Mouse (Mus musculus) lung, embryonic 14.5 days (tissue): ENCODE data around the gene Mucl3. TPM values are rescaled to one million over a fixed set of nuclear protein-coding genes. Genes with fewer than 3 reads are reported as not detected.

Source experiments
- ATAC-seq: fragments of 200-750 bp; cut with Nextera tagmentation; 2 replicates; pipeline ENCODE4 v1.8.0; 2017; ENCODE audit warnings: mild to moderate bottlenecking, moderate TSS enrichment, moderate library complexity; ENCODE audit not compliant: insufficient read depth
- DNase-seq: peaks from one replicate; pipeline ENCODE4 v3.0.0-alpha.2; 2015
- H3K27ac ChIP-seq: fragments of 300-500 bp; sonication (generic); 2 replicates; pipeline ENCODE4 v1.5.1; 2014; ENCODE audit warnings: low read depth, mild to moderate bottlenecking, moderate library complexity
- H3K27me3 ChIP-seq: fragments of 300-500 bp; sonication (generic); 2 replicates; pipeline ENCODE4 v1.6.1; 2014; ENCODE audit warnings: low read length, control low read depth; ENCODE audit not compliant: insufficient read depth
- H3K36me3 ChIP-seq: fragments of 300-500 bp; sonication (generic); 2 replicates; pipeline ENCODE4 v1.6.1; 2014; ENCODE audit warnings: control low read depth; ENCODE audit not compliant: insufficient read depth
- H3K4me1 ChIP-seq: fragments of 300-500 bp; sonication (generic); 2 replicates; pipeline ENCODE4 v1.6.1; 2014; ENCODE audit warnings: antibody characterized with exemption, control low read depth; ENCODE audit not compliant: insufficient read depth
- H3K4me2 ChIP-seq: fragments of 300-500 bp; sonication (generic); 2 replicates; pipeline ENCODE4 v1.6.1; 2014; ENCODE audit warnings: mild to moderate bottlenecking
- H3K4me3 ChIP-seq: fragments of 300-500 bp; sonication (generic); 2 replicates; pipeline ENCODE4 v1.5.1; 2014; ENCODE audit warnings: low read depth, low read length
- H3K9ac ChIP-seq: fragments of 300-500 bp; sonication (generic); 2 replicates; pipeline ENCODE4 v1.6.1; 2014
- H3K9me3 ChIP-seq: fragments of 300-500 bp; sonication (generic); 2 replicates; pipeline ENCODE4 v1.6.1; 2016; ENCODE audit warnings: low read depth, low read length, control low read depth
- CTCF ChIP-seq: IDR thresholded peaks from 2 replicates; pipeline ENCODE4 v1.5.1; 2016; ENCODE audit warnings: antibody characterized with exemption, low read depth
- WGBS: fragments of 180-500 bp; shearing (Covaris S2); extraction: QIAGEN DNeasy Blood & Tissue Kit; methylation state at CpG from one replicate; pipeline ENCODE4 v1.1.7; 2014; 5-methylcytosine and 5-hydroxymethylcytosine counted together
- polyA plus RNA-seq: library from polyadenylated mRNA; unstranded; fragments of >200 nt; fragmentation: Nextera tagmentation; extraction: Ambion mirVana; gene quantifications from 2 replicates; pipeline ENCODE4 v1.2.1, GENCODE M21; 2014

The Mucl3 gene
- polyA plus RNA-seq, 1 experiment from 2014 or later = 1.0 TPM

- Histone ChIP-seq H3K9ac (no peak overlapping the region), H3K4me3 (no peak overlapping the region), H3K4me2 (no peak overlapping the region), H3K27me3 (no peaks in the 10 kb centered on the region), H3K36me3 (no peaks in the 10 kb centered on the region), H3K4me1 (no peaks in the 10 kb centered on the region), H3K27ac (no peak overlapping the region), H3K9me3 (no peaks in the 10 kb centered on the region)
- ATAC-seq (no peak), DNase-seq (no peak)
- TF ChIP-seq CTCF = peak; percentile 27
- WGBS = 77% methylated on average over 1 of the region's 1 CpGs
These were observed 56.2 kb downstream of the Mucl3 start for GRCm38 (mm10) chr17:35587291-35587690.

Other genes starting within 250 kb of the Mucl3 start
- gene H2-Q6, start 218.8 kb downstream of the Mucl3 start, polyA plus RNA-seq = 0.54 and 0.61 TPM in 2 replicates
- gene H2-Q7, start 204.5 kb downstream of the Mucl3 start, polyA plus RNA-seq = 6.9 and 7.3 TPM in 2 replicates
- gene H2-Q10, start 173.6 kb downstream of the Mucl3 start, polyA plus RNA-seq = 0.08 and 0.28 TPM in 2 replicates
- gene Pou5f1, start 137.7 kb downstream of the Mucl3 start, polyA plus RNA-seq = 0.18 TPM in 1 of 2 replicates, not detected in the other
- gene Tcf19, start 126.9 kb downstream of the Mucl3 start, polyA plus RNA-seq = 83.9 and 89.3 TPM in 2 replicates
- 15.2 and 20.3 TPM in 2 replicates for gene Cchcr1, start 126.6 kb downstream of the Mucl3 start, polyA plus RNA-seq
- gene Psors1c2, start 110.5 kb downstream of the Mucl3 start, polyA plus RNA-seq = 0.82 and 0.84 TPM in 2 replicates
- gene Cdsn, start 91.6 kb downstream of the Mucl3 start, polyA plus RNA-seq = 0.07 TPM in 1 of 2 replicates, not detected in the other
- not detected in 2 replicates for gene 2300002M23Rik, start 76.2 kb downstream of the Mucl3 start, polyA plus RNA-seq
- 61.3 and 64.3 TPM in 2 replicates for gene Sfta2, start 42.1 kb downstream of the Mucl3 start, polyA plus RNA-seq
- gene Gm9573, start 17.1 kb downstream of the Mucl3 start, polyA plus RNA-seq = not detected in 2 replicates
- 22.4 and 24.1 TPM in 2 replicates for gene Vars2, start 23.9 kb upstream of the Mucl3 start, polyA plus RNA-seq
- 47.4 and 49.3 TPM in 2 replicates for gene Gtf2h4, start 30.0 kb upstream of the Mucl3 start, polyA plus RNA-seq
- 32.9 and 38.2 TPM in 2 replicates for gene Ddr1, start 60.9 kb upstream of the Mucl3 start, polyA plus RNA-seq
- gene Ier3, start 178.0 kb upstream of the Mucl3 start, polyA plus RNA-seq = 5.0 and 7.1 TPM in 2 replicates
- gene Flot1, start 179.5 kb upstream of the Mucl3 start, polyA plus RNA-seq = 30.9 and 32.5 TPM in 2 replicates
- 1,155 and 1,206 TPM in 2 replicates for gene Tubb5, start 194.6 kb upstream of the Mucl3 start, polyA plus RNA-seq
- 19.5 and 21.6 TPM in 2 replicates for gene Mdc1, start 197.8 kb upstream of the Mucl3 start, polyA plus RNA-seq
- 69.2 and 72.0 TPM in 2 replicates for gene Nrm, start 217.6 kb upstream of the Mucl3 start, polyA plus RNA-seq
- gene Ppp1r18, start 221.9 kb upstream of the Mucl3 start, polyA plus RNA-seq = 24.0 and 24.7 TPM in 2 replicates
- 40.8 and 42.9 TPM in 2 replicates for gene Dhx16, start 236.1 kb upstream of the Mucl3 start, polyA plus RNA-seq